Mouse (Mus musculus) C2C12 (cell line): ENCODE results near the gene Cfap97d2. TPM values are rescaled to one million over a fixed set of nuclear protein-coding genes. Genes with fewer than 3 reads are reported as not detected.

Experiments
- H3K27me3 ChIP-seq: one replicate; pipeline ENCODE4 v1.6.1; 2011; ENCODE audit not compliant: control insufficient read depth, insufficient read depth, insufficient read length
- H3K36me3 ChIP-seq: one replicate; pipeline ENCODE4 v1.6.1; 2011; ENCODE audit not compliant: control insufficient read depth, insufficient read depth
- H3K4me3 ChIP-seq: one replicate; pipeline ENCODE4 v1.5.1; 2011; ENCODE audit warnings: mild to moderate bottlenecking, control low read depth; ENCODE audit not compliant: poor library complexity, insufficient read depth, severe bottlenecking
- H3K79me2 ChIP-seq: one replicate; pipeline ENCODE4 v1.6.1; 2011; ENCODE audit not compliant: control insufficient read depth, insufficient read depth
- H3K79me3 ChIP-seq: one replicate; pipeline ENCODE4 v1.6.1; 2011; ENCODE audit warnings: low read depth, control low read depth
- H3ac ChIP-seq: one replicate; pipeline ENCODE3; 2011; ENCODE audit warnings: low read depth; ENCODE audit not compliant: control insufficient read depth, insufficient read length
- CEBPB ChIP-seq: IDR thresholded peaks from one replicate; pipeline ENCODE4 v1.6.1; 2011; ENCODE audit warnings: low read depth, mild to moderate bottlenecking, control low read depth, moderate library complexity
- CTCF ChIP-seq: IDR thresholded peaks from one replicate; pipeline ENCODE4 v1.5.1; 2011; ENCODE audit not compliant: control insufficient read depth, insufficient read depth, insufficient read length
- FOSL1 ChIP-seq: IDR thresholded peaks from one replicate; pipeline ENCODE4 v1.8.0; 2011; ENCODE audit warnings: mild to moderate bottlenecking, low read length; ENCODE audit not compliant: poor library complexity, insufficient read depth, severe bottlenecking
- MAX ChIP-seq: IDR thresholded peaks from one replicate; pipeline ENCODE4 v1.6.1; 2011; ENCODE audit warnings: mild to moderate bottlenecking, control low read depth
- MYOD1 ChIP-seq: IDR thresholded peaks from one replicate; pipeline ENCODE4 v1.6.1; 2011; ENCODE audit warnings: low read depth; ENCODE audit not compliant: control insufficient read depth, insufficient read length
- MYOG ChIP-seq: IDR thresholded peaks from one replicate; pipeline ENCODE4 v1.6.1; 2011; ENCODE audit not compliant: control insufficient read depth, insufficient read length; ENCODE audit errors: extremely low read depth
- USF1 ChIP-seq: IDR thresholded peaks from one replicate; pipeline ENCODE4 v1.6.1; 2011; ENCODE audit warnings: low read depth, mild to moderate bottlenecking, control low read depth, moderate library complexity
- polyA plus RNA-seq: library from polyadenylated mRNA; unstranded; fragments of >200 nt; fragmentation: generic; extraction: Trizol; gene quantifications from one replicate; pipeline ENCODE4 v1.2.1, GENCODE M21; 2012; ENCODE audit warnings: missing spikeins

Gene Cfap97d2
- polyA plus RNA-seq, 1 experiment = not detected

- Histone ChIP-seq H3K4me3 (no peak overlapping the region), H3ac (no peak overlapping the region), H3K27me3 (no peaks in the 10 kb centered on the region), H3K36me3 (no peaks in the 10 kb centered on the region), H3K79me3 (no peaks in the 10 kb centered on the region), H3K79me2 (no peaks in the 10 kb centered on the region)
- TF ChIP-seq MYOD1 (no peak), CTCF (no peak), FOSL1 (no peak), MAX (no peak), MYOG (no peak), USF1 (no peak), CEBPB (no peak)
Observed at GRCm38 (mm10) chr8:13697196-13697595, 8.5 kb upstream of the Cfap97d2 start.

- Histone ChIP-seq H3K4me3 (no peak overlapping the region), H3K79me3 (no peaks in the 10 kb centered on the region), H3K36me3 (no peaks in the 10 kb centered on the region), H3ac (no peak overlapping the region), H3K79me2 (no peaks in the 10 kb centered on the region), H3K27me3 (no peaks in the 10 kb centered on the region)
- no peak for TF ChIP-seq MYOD1
- no peak for TF ChIP-seq FOSL1
- no peak for TF ChIP-seq MYOG
- TF ChIP-seq CTCF = no peak
- TF ChIP-seq USF1 = no peak
- no peak for TF ChIP-seq CEBPB
- no peak for TF ChIP-seq MAX
Observed at GRCm38 (mm10) chr8:13697681-13698080, 8.0 kb upstream of the Cfap97d2 start.

- Histone ChIP-seq H3K79me2 (no peaks in the 10 kb centered on the region), H3K36me3 (no peaks in the 10 kb centered on the region), H3K4me3 (no peak overlapping the region), H3K27me3 (no peaks in the 10 kb centered on the region), H3ac (no peak overlapping the region), H3K79me3 (no peaks in the 10 kb centered on the region)
- TF ChIP-seq MYOG (no peak), MAX (no peak), FOSL1 (no peak), MYOD1 (no peak), CEBPB (no peak), USF1 (no peak), CTCF (no peak)
Observed at GRCm38 (mm10) chr8:13698281-13698680, 7.4 kb upstream of the Cfap97d2 start.

GRCm38 (mm10) chr8:13699323-13699949, 6.3 kb upstream of the Cfap97d2 start:
- H3K36me3 ChIP-seq = no peaks in the 10 kb centered on the region
- no peaks in the 10 kb centered on the region for H3K79me2 ChIP-seq
- no peak overlapping the region for H3K4me3 ChIP-seq
- no peak overlapping the region for H3ac ChIP-seq
- TF ChIP-seq MYOG = no peak
- no peak for TF ChIP-seq MYOD1
- TF ChIP-seq MAX = no peak
- TF ChIP-seq CEBPB = no peak
- TF ChIP-seq CTCF = no peak
- TF ChIP-seq FOSL1 = no peak
- TF ChIP-seq USF1 = no peak
- H3K79me3 ChIP-seq = no peaks in the 10 kb centered on the region
- no peaks in the 10 kb centered on the region for H3K27me3 ChIP-seq

- Histone ChIP-seq H3K4me3 (no peak overlapping the region), H3K27me3 (no peaks in the 10 kb centered on the region), H3ac (no peak overlapping the region), H3K79me2 (no peaks in the 10 kb centered on the region), H3K79me3 (no peaks in the 10 kb centered on the region), H3K36me3 (no peaks in the 10 kb centered on the region)
- no peak for TF ChIP-seq MAX
- no peak for TF ChIP-seq FOSL1
- no peak for TF ChIP-seq CTCF
Observed at GRCm38 (mm10) chr8:13702755-13703154, 2.9 kb upstream of the Cfap97d2 start.

DNA sequence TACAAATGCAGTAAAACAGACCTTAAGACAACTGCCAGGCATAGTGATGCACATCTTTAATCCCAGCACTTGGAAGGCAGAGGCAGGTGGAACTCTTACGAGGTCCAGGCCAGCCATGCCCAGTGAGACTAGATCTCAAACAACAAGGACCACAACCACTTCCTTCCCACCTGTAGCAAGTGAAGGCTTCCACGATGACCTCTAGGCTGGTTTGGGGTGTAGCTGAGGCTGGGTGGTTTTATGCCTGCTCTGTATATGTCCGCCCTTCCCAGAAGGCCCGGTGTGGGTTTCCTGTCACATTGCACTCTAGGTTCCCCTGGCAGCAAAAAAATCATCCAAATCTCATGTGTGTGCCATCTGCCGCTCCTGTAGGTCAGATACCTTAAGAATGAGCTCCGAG, 1.9 kb upstream of the Cfap97d2 start:
- H3K79me2 ChIP-seq = no peaks in the 10 kb centered on the region
- H3K79me3 ChIP-seq = no peaks in the 10 kb centered on the region
- no peak for TF ChIP-seq CEBPB
- no peak for TF ChIP-seq USF1
- TF ChIP-seq FOSL1 = no peak
- TF ChIP-seq MYOD1 = no peak
- TF ChIP-seq CTCF = no peak
- TF ChIP-seq MYOG = no peak
- no peak for TF ChIP-seq MAX
- H3K27me3 ChIP-seq = no peaks in the 10 kb centered on the region
- H3K36me3 ChIP-seq = no peaks in the 10 kb centered on the region
- no peak overlapping the region for H3K4me3 ChIP-seq
- no peak overlapping the region for H3ac ChIP-seq
